Mouse (Mus musculus): ENCODE results near the gene P2rx6.
"Not testable (repeated sequence)": the region's sequence is repeated elsewhere in the genome, so short reads cannot be mapped to it uniquely, and the experiment has no call there.

P2rx6 gene

GRCm38 (mm10) chr16:17561128-17561750 lies 446 bp upstream of the P2rx6 start, which contains the start of gene Lrrc74b:
TSS of gene Lrrc74b (minus strand) at chr16:17561247.
- no peak for DNase-seq (ENCODE audit: low spot score in 2 of 2)

- no peak for DNase-seq (ENCODE audit: low spot score in 2 of 2)
Observed at GRCm38 (mm10) chr16:17563580-17563979, 1.9 kb downstream of the P2rx6 start.

GRCm38 (mm10) chr16:17564221-17564620 lies 2.5 kb downstream of the P2rx6 start:
- DNase-seq (ENCODE audit: low spot score in 2 of 2), result no peak

- no peak for DNase-seq (ENCODE audit: low spot score in 2 of 2)
Observed at GRCm38 (mm10) chr16:17564771-17565170, 3.1 kb downstream of the P2rx6 start.

- DNase-seq (ENCODE audit: low spot score in 2 of 2), result no peak
Observed at GRCm38 (mm10) chr16:17566186-17566585, 4.5 kb downstream of the P2rx6 start.

- no peak for DNase-seq (ENCODE audit: low spot score in 2 of 2)
Observed at GRCm38 (mm10) chr16:17575870-17576824, 14.5 kb downstream of the P2rx6 start.

GRCm38 (mm10) chr16:17576825-17577215 lies 15.1 kb downstream of the P2rx6 start:
- DNase-seq (ENCODE audit: low spot score in 2 of 2), result no peak

GRCm38 (mm10) chr16:17583064-17583463 lies 21.4 kb downstream of the P2rx6 start, which contains the start of gene Slc7a4:
TSS of gene Slc7a4 (minus strand) at chr16:17583214.
- no peak for DNase-seq (ENCODE audit: low spot score in 2 of 2)

- DNase-seq (ENCODE audit: low spot score in 2 of 2), result no peak
Observed at GRCm38 (mm10) chr16:17584555-17584954, 22.9 kb downstream of the P2rx6 start.

- no peak for DNase-seq (ENCODE audit: low spot score in 2 of 2)
Observed at GRCm38 (mm10) chr16:17590731-17591130, 29.0 kb downstream of the P2rx6 start.

- DNase-seq (ENCODE audit: low spot score in 2 of 2), result no peak
Observed at GRCm38 (mm10) chr16:17600944-17601562, 39.4 kb downstream of the P2rx6 start.

- DNase-seq (ENCODE audit: low spot score in 2 of 2), result no peak
Observed at GRCm38 (mm10) chr16:17604941-17605340, 43.3 kb downstream of the P2rx6 start.

GRCm38 (mm10) chr16:17605684-17606083 lies 44.0 kb downstream of the P2rx6 start:
- no peak for DNase-seq (ENCODE audit: low spot score in 2 of 2)

- DNase-seq (ENCODE audit: low spot score in 2 of 2), result no peak
Observed at GRCm38 (mm10) chr16:17611383-17611782, 49.7 kb downstream of the P2rx6 start.

GRCm38 (mm10) chr16:17614740-17615139 lies 53.1 kb downstream of the P2rx6 start:
- not testable (repeated sequence) for DNase-seq (ENCODE audit: low spot score in 2 of 2)

- DNase-seq (ENCODE audit: low spot score in 2 of 2), result no peak
Observed at GRCm38 (mm10) chr16:17616212-17616611, 54.5 kb downstream of the P2rx6 start.

GRCm38 (mm10) chr16:17617922-17618565 lies 56.4 kb downstream of the P2rx6 start:
- peak; percentile 11 to 50 for DNase-seq (ENCODE audit: low spot score in 2 of 2)

GRCm38 (mm10) chr16:17619198-17620105 lies 57.8 kb downstream of the P2rx6 start, which contains the start of gene Smpd4:
TSS of gene Smpd4 (plus strand) at chr16:17619354.
- peak; percentile 88 to 90 for DNase-seq (ENCODE audit: low spot score in 2 of 2)

- no peak for DNase-seq (ENCODE audit: low spot score in 2 of 2)
Observed at GRCm38 (mm10) chr16:17621936-17622335, 60.3 kb downstream of the P2rx6 start.

- no peak for DNase-seq (ENCODE audit: low spot score in 2 of 2)
Observed at GRCm38 (mm10) chr16:17625488-17626268, 64.0 kb downstream of the P2rx6 start.

All from natural killer cell, adult 2 months (primary cell).